Mouse (Mus musculus) ES-Bruce4 (cell line): Measurements from ENCODE around the gene Rrp7a. TPM values are rescaled to one million over a fixed set of nuclear protein-coding genes. Genes with fewer than 3 reads are reported as not detected.

Experiments used
- H3K27ac ChIP-seq: 2 replicates; pipeline ENCODE4 v1.5.1; 2012; ENCODE audit warnings: low read length, inconsistent platforms; ENCODE audit not compliant: insufficient read depth
- H3K27me3 ChIP-seq: 2 replicates; pipeline ENCODE4 v1.6.1; 2012; ENCODE audit warnings: mild to moderate bottlenecking, low read length, inconsistent platforms; ENCODE audit not compliant: control insufficient read depth, poor library complexity, insufficient read depth, severe bottlenecking
- H3K36me3 ChIP-seq: 2 replicates; pipeline ENCODE4 v1.6.1; 2012; ENCODE audit warnings: inconsistent platforms, mild to moderate bottlenecking, low read length, moderate library complexity; ENCODE audit not compliant: control insufficient read depth, poor library complexity, insufficient read depth, severe bottlenecking
- H3K4me1 ChIP-seq: one replicate; pipeline ENCODE4 v1.8.1; 2011; ENCODE audit warnings: low read length; ENCODE audit not compliant: control insufficient read depth, insufficient read depth
- H3K4me3 ChIP-seq: 2 replicates; pipeline ENCODE4 v1.5.1; 2011; ENCODE audit warnings: low read depth, mild to moderate bottlenecking, low read length
- H3K9ac ChIP-seq: 2 replicates; pipeline ENCODE4 v1.6.1; 2012; ENCODE audit warnings: low read depth, mild to moderate bottlenecking, inconsistent platforms; ENCODE audit not compliant: poor library complexity, severe bottlenecking
- H3K9me3 ChIP-seq: replicated peaks from 2 replicates; pipeline ENCODE4 v1.6.1; 2012; ENCODE audit warnings: mild to moderate bottlenecking, low read length, inconsistent platforms; ENCODE audit not compliant: control insufficient read depth, poor library complexity, insufficient read depth, severe bottlenecking
- CTCF ChIP-seq: IDR thresholded peaks from one replicate; pipeline ENCODE4 v1.8.1; 2011; ENCODE audit warnings: low read depth, low read length
- EP300 ChIP-seq: IDR thresholded peaks from 2 replicates; pipeline ENCODE4 v1.6.1; 2011; ENCODE audit warnings: low read depth, low read length; ENCODE audit not compliant: insufficient read depth
- POLR2A ChIP-seq: IDR thresholded peaks from one replicate; pipeline ENCODE4 v1.8.1; 2011; ENCODE audit warnings: low read length; ENCODE audit not compliant: insufficient read depth
- polyA plus RNA-seq: library from polyadenylated mRNA; stranded (reverse); fragments of >200 nt; gene quantifications from 2 replicates; pipeline ENCODE4 v1.2.4, GENCODE M21; 2011; ENCODE audit warnings: low read depth; ENCODE audit not compliant: missing spikeins, insufficient read depth, insufficient read length

Rrp7a gene
- polyA plus RNA-seq, 1 experiment, result 90.8 TPM

- TF ChIP-seq EP300 (no peak), CTCF (no peak), POLR2A (no peak)
- Histone ChIP-seq H3K36me3 (peaks cover 2% of the 10 kb centered on the region; the same call in 1 of the 2 replicates), H3K27me3 (no peaks in the 10 kb centered on the region), H3K9me3 (no peaks in the 10 kb centered on the region), H3K9ac (no peak overlapping the region), H3K4me1 (peaks cover 7% of the 10 kb centered on the region), H3K27ac (no peak overlapping the region), H3K4me3 (no peak overlapping the region)
Measured at GRCm38 (mm10) chr15:83162818-83163485, 40.4 kb upstream of the Rrp7a start.

GRCm38 (mm10) chr15:83162001-83162400, 39.4 kb upstream of the Rrp7a start:
- no peak overlapping the region for H3K9ac ChIP-seq
- peaks cover 7% of the 10 kb centered on the region for H3K4me1 ChIP-seq
- no peak overlapping the region for H3K27ac ChIP-seq
- no peaks in the 10 kb centered on the region for H3K9me3 ChIP-seq
- H3K36me3 ChIP-seq, result peaks cover 2% of the 10 kb centered on the region; the same call in 1 of the 2 replicates
- no peaks in the 10 kb centered on the region for H3K27me3 ChIP-seq
- TF ChIP-seq POLR2A (no peak), EP300 (no peak), CTCF (no peak)
- no peak overlapping the region for H3K4me3 ChIP-seq

GRCm38 (mm10) chr15:83161062-83161748, 38.6 kb upstream of the Rrp7a start:
- Histone ChIP-seq H3K27ac (peak overlapping the region; percentile 26; the same call in 1 of the 2 replicates), H3K27me3 (no peaks in the 10 kb centered on the region), H3K9ac (no peak overlapping the region), H3K4me1 (peaks cover 5% of the 10 kb centered on the region), H3K36me3 (peaks cover 2% of the 10 kb centered on the region; the same call in 1 of the 2 replicates), H3K9me3 (no peaks in the 10 kb centered on the region), H3K4me3 (no peak overlapping the region)
- TF ChIP-seq POLR2A (no peak), EP300 (no peak), CTCF (no peak)

- TF ChIP-seq CTCF (no peak), EP300 (no peak), POLR2A (no peak)
- Histone ChIP-seq H3K36me3 (peaks cover 2% of the 10 kb centered on the region; the same call in 1 of the 2 replicates), H3K27me3 (no peaks in the 10 kb centered on the region), H3K4me3 (no peak overlapping the region), H3K4me1 (no peaks in the 10 kb centered on the region), H3K9ac (no peak overlapping the region), H3K27ac (no peak overlapping the region), H3K9me3 (no peaks in the 10 kb centered on the region)
Measured at GRCm38 (mm10) chr15:83160561-83160960, 38.0 kb upstream of the Rrp7a start.

GRCm38 (mm10) chr15:83159823-83160222, 37.2 kb upstream of the Rrp7a start:
- Histone ChIP-seq H3K9ac (no peak overlapping the region), H3K27ac (no peak overlapping the region), H3K36me3 (peaks cover 2% of the 10 kb centered on the region; the same call in 1 of the 2 replicates), H3K27me3 (no peaks in the 10 kb centered on the region), H3K4me1 (no peaks in the 10 kb centered on the region), H3K4me3 (no peak overlapping the region), H3K9me3 (no peaks in the 10 kb centered on the region)
- TF ChIP-seq EP300 (no peak), CTCF (no peak), POLR2A (no peak)

- peaks cover 2% of the 10 kb centered on the region; the same call in 1 of the 2 replicates for H3K36me3 ChIP-seq
- H3K9ac ChIP-seq, result no peak overlapping the region
Measured at GRCm38 (mm10) chr15:83158587-83159160, 36.1 kb upstream of the Rrp7a start.

More at GRCm38 (mm10) chr15:83158587-83159160, 36.1 kb upstream of the Rrp7a start:
- Histone ChIP-seq H3K4me3 (no peak overlapping the region), H3K27me3 (no peaks in the 10 kb centered on the region), H3K9me3 (no peaks in the 10 kb centered on the region), H3K4me1 (no peaks in the 10 kb centered on the region), H3K27ac (no peak overlapping the region)
- no peak for TF ChIP-seq EP300
